Mouse (Mus musculus) kidney, postnatal 10 days (tissue): ENCODE results near the gene Atp6v0c.

Experiments used
- DNase-seq: peaks from one replicate; pipeline ENCODE4 v3.0.0; 2021; ENCODE audit warnings: mixed read lengths

Atp6v0c gene

DNA sequence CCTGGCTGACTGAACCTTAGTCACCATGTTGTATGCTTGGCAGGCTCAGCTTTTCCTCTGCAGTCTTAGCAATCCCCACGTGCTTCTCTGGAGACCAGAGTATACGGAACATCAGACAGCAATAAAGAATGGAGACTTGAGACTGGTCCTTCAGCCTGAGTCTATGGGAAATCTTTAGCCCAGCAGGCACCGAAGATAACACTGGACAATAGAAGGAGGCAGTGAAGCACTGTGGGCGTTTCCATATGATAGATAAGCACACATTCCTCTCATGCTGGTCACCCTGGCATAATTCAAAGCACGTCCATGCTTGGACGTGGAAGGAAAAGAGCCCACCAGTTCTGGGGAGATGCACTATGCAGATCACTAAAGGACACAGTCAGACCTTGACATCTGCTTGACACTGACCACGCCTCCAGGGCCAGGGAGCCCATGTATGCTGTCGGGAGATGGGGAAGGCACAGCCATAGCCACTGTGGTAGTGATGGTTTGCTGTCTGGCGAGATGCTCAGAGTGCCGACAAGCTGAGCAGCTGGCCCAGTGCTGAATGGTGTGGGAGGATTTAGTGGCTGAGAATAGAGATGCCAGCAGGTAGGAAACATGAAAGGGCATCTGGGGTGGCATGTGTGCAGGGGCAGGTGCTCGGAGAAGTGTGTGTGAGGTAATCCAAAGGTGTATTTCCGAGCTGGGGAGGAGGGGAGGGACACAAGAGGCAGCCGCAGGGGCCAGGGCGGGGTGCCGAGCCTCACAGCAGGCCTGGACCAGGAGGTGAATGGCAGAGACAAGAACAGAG, 27.7 kb upstream of the Atp6v0c start:
- DNase-seq = no peak

DNA sequence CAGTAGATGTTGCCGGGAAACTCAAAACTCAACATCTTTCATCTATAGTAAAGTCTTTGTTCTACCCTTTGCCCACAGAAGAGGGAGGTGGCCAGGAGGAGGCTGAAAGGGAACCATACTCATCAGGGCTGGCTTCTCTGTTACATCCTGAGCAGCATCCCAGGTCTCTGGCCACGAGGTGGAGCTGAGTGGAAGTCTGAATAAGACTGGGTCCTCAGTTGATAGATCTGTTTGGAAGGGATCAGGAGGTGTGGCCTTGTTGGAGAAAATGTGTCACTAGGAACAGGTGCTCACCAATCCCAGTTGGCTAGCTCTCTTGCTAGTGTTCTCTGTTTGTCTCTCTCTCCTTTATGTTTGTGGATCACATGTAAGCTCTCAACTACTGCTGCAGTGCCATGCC, 25.8 kb upstream of the Atp6v0c start:
- no peak for DNase-seq

- no peak for DNase-seq
These were observed 24.3 kb upstream of the Atp6v0c start for GRCm38 (mm10) chr17:24193769-24194168.

GRCm38 (mm10) chr17:24193268-24193667, 23.8 kb upstream of the Atp6v0c start:
- DNase-seq = no peak

DNA sequence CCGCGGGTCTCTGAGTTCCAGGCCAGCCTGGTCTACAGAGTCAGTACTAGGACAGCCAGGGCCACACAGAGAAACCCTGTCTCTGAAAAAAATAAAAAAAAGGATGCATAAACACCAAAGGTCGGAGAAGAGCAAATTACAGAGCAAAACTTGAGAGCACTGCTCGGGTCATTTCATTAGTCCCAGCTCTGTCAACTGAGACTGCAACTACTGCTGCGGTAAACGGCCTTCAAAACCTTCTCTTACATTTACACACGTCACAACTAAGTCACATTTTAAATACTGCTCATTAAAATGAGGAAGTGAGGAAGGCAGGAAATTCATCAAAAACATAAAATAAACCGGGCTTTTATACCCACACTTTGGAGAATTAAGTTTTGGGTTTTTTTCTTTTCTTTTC, 23.3 kb upstream of the Atp6v0c start:
- DNase-seq = no peak

DNA sequence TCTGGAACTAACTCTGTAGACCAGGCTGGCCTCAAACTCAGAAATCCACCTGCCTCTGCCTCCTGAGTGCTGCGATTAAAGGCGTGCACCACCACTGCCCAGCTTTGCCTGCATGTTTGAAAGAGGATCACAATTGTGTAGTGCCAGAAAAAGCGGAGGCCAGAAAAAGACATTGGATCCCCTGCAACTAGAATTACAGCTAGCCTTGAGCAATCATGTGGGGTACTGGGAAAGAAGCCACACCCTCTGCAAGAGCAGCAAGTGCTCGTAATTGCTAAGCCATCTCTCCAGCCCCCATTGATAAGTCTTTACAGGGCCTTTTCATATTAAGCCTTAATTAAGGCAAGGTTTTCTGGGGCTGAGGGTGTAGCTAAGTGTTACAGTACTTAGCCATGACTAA, 22.0 kb upstream of the Atp6v0c start:
- DNase-seq = no peak

- DNase-seq = no peak
These were observed 21.4 kb upstream of the Atp6v0c start for GRCm38 (mm10) chr17:24190934-24191333.

GRCm38 (mm10) chr17:24174259-24174658, 4.8 kb upstream of the Atp6v0c start:
- DNase-seq = no peak

- peak; percentile 82 for DNase-seq
These were observed 3.9 kb upstream of the Atp6v0c start for GRCm38 (mm10) chr17:24173423-24173822.

GRCm38 (mm10) chr17:24171738-24172137, 2.2 kb upstream of the Atp6v0c start:
- no peak for DNase-seq

- no peak for DNase-seq
These were observed 1.2 kb upstream of the Atp6v0c start for GRCm38 (mm10) chr17:24170729-24171128.

DNA sequence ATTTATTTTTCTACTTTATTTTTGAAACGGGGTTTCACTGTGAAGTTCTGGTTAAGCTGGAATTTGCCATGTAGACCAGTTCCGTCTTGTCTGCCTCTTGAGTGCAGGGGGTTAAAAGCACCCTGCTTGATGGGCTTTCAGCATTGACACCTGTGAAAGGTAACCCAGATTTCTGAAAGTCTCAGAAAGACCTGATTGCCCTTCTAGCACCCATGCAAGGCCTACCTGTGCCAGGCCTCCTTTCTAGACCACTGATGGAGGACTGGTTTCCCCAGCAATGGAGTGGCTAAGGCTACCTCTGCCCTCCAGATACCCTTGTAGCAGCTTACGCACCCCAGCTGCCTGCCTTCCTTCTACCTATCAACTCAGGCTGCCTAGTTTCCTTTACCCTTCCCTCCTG, 623 bp upstream of the Atp6v0c start:
- no peak for DNase-seq

DNA sequence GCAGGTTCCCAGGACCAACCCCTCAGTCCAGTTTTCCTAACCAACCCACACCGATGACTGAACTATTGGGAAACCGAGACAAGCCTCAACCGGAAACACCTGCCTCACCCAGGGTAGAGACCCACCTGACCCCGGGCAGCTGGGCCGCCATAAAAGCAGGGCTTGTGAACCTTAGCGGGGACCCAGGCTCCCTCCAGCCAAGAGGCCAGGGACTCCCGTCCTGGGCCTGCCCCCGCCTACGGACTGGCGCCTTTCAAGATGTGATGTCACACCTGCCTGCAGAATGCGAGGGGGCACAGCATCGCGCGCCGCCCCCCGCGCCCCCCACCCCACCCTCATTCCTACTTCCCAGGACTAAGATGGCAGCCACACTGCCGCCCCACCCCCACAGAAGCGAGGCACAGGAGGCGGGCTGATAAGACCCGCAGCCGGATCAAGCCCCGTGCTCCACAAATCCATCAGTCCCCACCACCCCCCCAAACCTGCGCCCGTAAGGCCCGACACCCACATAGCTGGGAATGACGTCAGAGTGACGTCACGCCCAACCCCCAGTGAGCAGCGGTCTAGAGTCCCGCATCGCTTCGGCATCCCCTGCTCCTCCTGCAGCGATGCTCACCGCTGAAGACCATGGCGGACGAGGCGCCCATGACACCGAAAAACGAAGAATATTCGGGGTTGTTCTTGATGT, 768 bp downstream of the Atp6v0c start:
- peak; percentile 81 for DNase-seq

- no peak for DNase-seq
These were observed 1.5 kb downstream of the Atp6v0c start for GRCm38 (mm10) chr17:24167891-24168505.

DNA sequence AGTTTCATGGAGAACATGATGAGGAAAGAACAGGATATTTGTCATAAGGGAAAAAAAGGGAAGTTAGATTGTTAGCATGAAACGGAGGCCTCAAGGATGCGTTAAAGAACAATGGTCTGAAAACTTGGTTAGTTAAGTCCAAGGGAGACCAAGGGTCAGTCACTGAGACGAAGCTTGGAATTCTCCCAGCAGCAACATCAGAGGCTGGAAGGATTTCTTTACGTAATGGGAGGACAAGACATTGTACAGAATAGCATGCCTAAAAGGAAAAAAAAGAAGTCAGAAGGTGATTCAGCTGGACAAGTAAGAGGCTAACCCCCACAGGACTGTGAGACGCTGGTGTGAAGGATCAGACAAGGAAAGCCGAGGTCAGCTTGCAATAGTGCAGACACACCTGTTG, 2.4 kb downstream of the Atp6v0c start:
- DNase-seq = no peak

DNA sequence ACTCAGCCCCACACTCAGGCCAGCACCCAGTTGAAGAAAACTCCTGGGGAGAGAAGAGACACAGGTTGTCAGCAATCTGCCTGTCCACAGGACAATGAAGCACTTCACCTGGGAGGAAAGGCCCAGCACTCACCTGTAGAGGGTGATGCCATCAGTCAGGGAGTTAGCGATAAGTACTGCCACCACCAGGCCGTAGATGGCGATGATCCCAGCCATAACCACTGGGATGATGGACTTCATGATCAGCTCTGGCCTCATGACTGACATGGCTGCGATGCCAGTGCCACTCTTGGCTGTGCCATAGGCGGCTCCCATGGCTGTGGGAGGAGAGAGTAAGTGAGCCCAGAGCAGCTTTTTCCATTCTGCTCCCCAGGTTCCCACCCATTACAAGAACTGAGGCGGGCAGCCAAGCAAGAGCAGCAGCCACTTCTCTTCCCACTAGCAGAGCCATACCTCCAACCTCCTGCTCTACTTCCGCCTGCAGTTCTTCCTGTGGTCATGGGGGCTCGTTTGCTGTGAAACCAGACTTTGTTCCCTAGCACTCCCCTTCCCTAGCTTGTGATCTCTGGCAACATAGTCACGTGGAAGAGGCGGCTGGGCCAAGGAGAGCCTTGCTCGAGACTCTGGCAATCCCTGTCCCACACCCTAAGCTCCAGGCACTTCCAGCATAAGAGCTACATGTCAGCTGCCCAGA, 4.8 kb downstream of the Atp6v0c start:
- peak; percentile 67 for DNase-seq

DNA sequence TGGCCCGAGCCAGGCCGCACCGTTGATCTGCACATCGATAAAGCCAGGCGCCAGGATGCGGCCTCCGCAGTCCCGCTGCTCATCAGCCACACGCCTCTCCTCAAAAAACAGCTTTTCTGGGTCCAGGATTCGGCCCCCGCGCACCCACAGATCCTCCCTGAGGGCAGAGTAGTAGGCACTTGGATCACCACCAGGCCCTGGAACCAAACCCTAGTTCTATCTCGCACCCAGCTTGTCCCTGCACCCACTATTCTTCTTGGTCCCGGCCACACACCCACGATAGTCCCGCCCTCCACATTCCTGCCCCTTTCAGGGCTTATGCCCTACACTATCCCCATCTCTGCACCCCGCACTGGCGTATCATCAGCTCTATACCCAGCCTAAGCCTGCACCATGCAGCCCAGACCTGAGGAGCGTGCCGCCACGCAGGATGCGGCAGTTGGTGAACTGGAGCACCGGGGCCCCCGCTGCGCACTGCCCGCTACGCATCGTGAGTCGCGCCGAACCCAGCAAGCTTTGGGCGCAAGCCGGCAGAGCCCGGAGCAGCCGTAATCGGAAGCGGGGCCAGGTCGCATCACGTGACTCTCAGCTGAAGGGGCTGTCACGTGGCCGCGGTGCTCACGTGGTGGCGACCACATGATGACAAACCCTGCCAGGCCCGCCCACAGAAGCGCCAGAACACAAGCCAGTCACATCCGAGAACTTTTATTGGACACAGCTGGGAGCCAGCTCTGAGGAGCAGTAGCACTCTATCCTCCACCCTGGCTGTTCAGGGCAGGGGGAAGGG, 6.1 kb downstream of the Atp6v0c start, which contains the start of gene Amdhd2:
TSS of gene Amdhd2 (minus strand) at position 591 of the 787 bp plus-strand sequence.
- peak; percentile 99 for DNase-seq

- peak; percentile 82 for DNase-seq
These were observed 6.8 kb downstream of the Atp6v0c start for GRCm38 (mm10) chr17:24162584-24163175.

- DNase-seq = no peak
These were observed 8.0 kb downstream of the Atp6v0c start for GRCm38 (mm10) chr17:24161466-24161865.

DNA sequence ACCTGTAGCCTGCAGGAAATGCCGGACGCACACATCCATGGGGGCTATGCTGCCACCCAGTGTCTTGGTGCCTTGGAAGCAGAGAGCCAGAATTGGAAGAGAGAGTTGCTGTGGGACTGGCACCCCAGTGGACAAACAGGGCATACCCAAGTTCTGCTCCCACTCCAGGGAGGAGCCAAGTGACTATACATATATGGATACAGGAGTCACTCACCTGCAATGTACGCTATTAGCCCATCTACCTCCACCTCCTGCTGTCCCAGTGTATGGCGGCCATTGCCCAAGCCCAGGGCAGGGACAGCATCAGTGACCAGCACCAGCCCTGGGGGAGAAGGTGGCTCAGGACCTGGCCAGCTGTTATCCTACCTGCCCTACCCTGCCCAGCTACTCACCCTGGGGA, 12.0 kb downstream of the Atp6v0c start:
- no peak for DNase-seq

GRCm38 (mm10) chr17:24157121-24157520, 12.4 kb downstream of the Atp6v0c start:
- DNase-seq = no peak

- DNase-seq = no peak
These were observed 13.1 kb downstream of the Atp6v0c start for GRCm38 (mm10) chr17:24156394-24156793.
